Mouse (Mus musculus) lung, postnatal 0 days (tissue): ENCODE measurements around the gene Ttc4.

ENCODE experiments used
- CTCF ChIP-seq: IDR thresholded peaks from 2 replicates; pipeline ENCODE4 v1.5.1; 2016; ENCODE audit warnings: antibody characterized with exemption, mild to moderate bottlenecking
- EP300 ChIP-seq: IDR thresholded peaks from 2 replicates; pipeline ENCODE4 v1.6.1; 2016; ENCODE audit warnings: antibody characterized with exemption, mild to moderate bottlenecking, control low read depth

DNA sequence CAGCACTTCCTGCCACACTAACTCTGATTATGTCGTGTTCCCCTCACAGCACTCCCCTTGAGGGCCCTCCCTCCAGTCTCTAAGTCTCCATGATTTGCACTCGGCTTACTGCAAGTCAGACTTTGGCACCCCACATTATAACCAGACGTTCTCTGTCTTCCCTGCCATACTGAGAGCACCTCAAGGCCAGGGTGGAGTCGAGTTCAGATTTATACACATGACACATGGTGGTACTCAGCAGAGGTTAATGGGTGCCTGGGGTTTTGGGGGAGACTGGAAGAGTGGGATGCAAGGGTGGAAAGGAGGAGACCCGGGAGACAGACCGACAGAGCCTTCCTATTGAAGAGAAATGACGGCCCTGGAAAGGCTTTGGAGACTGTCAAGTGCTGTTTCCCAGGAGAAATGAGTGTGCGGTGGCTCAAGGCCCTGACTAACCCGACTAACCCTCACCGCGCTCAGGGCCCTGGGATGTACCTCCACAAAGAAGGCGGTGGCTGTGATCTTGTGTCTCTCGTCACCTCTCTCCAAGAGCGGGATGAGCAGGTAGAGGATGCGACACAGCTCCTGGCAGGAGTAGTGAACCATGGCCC lies 15.2 kb upstream of the Ttc4 start:
- TF ChIP-seq CTCF = no peak
- no peak for TF ChIP-seq EP300
